Mouse (Mus musculus): ENCODE data around the gene Pbrm1.

Pbrm1 gene

GRCm38 (mm10) chr14:31079313-31080028, 60.5 kb downstream of the Pbrm1 start:
- no peak for DNase-seq (ENCODE audit: low spot score in 2 of 2)

GRCm38 (mm10) chr14:31081147-31081546, 62.2 kb downstream of the Pbrm1 start:
- DNase-seq (ENCODE audit: low spot score in 2 of 2), result no peak

GRCm38 (mm10) chr14:31087433-31087832, 68.5 kb downstream of the Pbrm1 start:
- DNase-seq (ENCODE audit: low spot score in 2 of 2), result no peak

- no peak for DNase-seq (ENCODE audit: low spot score in 2 of 2)
These were observed 69.6 kb downstream of the Pbrm1 start for GRCm38 (mm10) chr14:31088515-31088914.

- no peak for DNase-seq (ENCODE audit: low spot score in 2 of 2)
These were observed 71.0 kb downstream of the Pbrm1 start for GRCm38 (mm10) chr14:31089918-31090317.

GRCm38 (mm10) chr14:31105156-31105555, 86.2 kb downstream of the Pbrm1 start:
- DNase-seq (ENCODE audit: low spot score in 2 of 2), result no peak

- DNase-seq (ENCODE audit: low spot score in 2 of 2), result no peak
These were observed 91.7 kb downstream of the Pbrm1 start for GRCm38 (mm10) chr14:31110613-31111012.

- DNase-seq (ENCODE audit: low spot score in 2 of 2), result no peak
These were observed 93.2 kb downstream of the Pbrm1 start for GRCm38 (mm10) chr14:31112187-31112586.

- no peak for DNase-seq (ENCODE audit: low spot score in 2 of 2)
These were observed 95.1 kb downstream of the Pbrm1 start for GRCm38 (mm10) chr14:31114011-31114410.

- no peak for DNase-seq (ENCODE audit: low spot score in 2 of 2)
These were observed 96.6 kb downstream of the Pbrm1 start for GRCm38 (mm10) chr14:31115522-31115921.

GRCm38 (mm10) chr14:31125106-31126075, 106.5 kb downstream of the Pbrm1 start:
- no peak for DNase-seq (ENCODE audit: low spot score in 2 of 2)

GRCm38 (mm10) chr14:31126826-31127225, 107.9 kb downstream of the Pbrm1 start:
- DNase-seq (ENCODE audit: low spot score in 2 of 2), result no peak

GRCm38 (mm10) chr14:31128101-31128825, 109.3 kb downstream of the Pbrm1 start:
- DNase-seq (ENCODE audit: low spot score in 2 of 2), result peak in 1 of 2 experiments; percentile 31

- peak; percentile 89 to 90 for DNase-seq (ENCODE audit: low spot score in 2 of 2)
These were observed 109.9 kb downstream of the Pbrm1 start, which contains the start of gene Smim4 for GRCm38 (mm10) chr14:31128826-31129219. TSS of gene Smim4 (minus strand) at chr14:31128956.

- no peak for DNase-seq (ENCODE audit: low spot score in 2 of 2)
These were observed 110.6 kb downstream of the Pbrm1 start for GRCm38 (mm10) chr14:31129326-31130235.

- DNase-seq (ENCODE audit: low spot score in 2 of 2), result peak; percentile 35 to 60
These were observed 111.6 kb downstream of the Pbrm1 start, which contains the start of gene Nt5dc2 for GRCm38 (mm10) chr14:31130236-31131220. TSS of gene Nt5dc2 (plus strand) at chr14:31131053.

- no peak for DNase-seq (ENCODE audit: low spot score in 2 of 2)
These were observed 112.4 kb downstream of the Pbrm1 start for GRCm38 (mm10) chr14:31131272-31131821.

- DNase-seq (ENCODE audit: low spot score in 2 of 2), result no peak
These were observed 113.1 kb downstream of the Pbrm1 start for GRCm38 (mm10) chr14:31132031-31132430.

GRCm38 (mm10) chr14:31132491-31132975, 113.6 kb downstream of the Pbrm1 start:
- no peak for DNase-seq (ENCODE audit: low spot score in 2 of 2)

All from frontal cortex, postnatal 25 days (tissue).